Mouse (Mus musculus) C2C12 (cell line): ENCODE measurements at regions not wholly inside any gene's neighbourhood (a gene's known extent, or its start where the extent isn't known, plus 50 kb on each side); places are given as distances from the start of the nearest gene placed in this dataset.

ENCODE experiments used
- CTCF ChIP-seq: IDR thresholded peaks from one replicate; pipeline ENCODE4 v1.5.1; 2011; ENCODE audit not compliant: control insufficient read depth, insufficient read depth, insufficient read length
- FOSL1 ChIP-seq: IDR thresholded peaks from one replicate; pipeline ENCODE4 v1.8.0; 2011; ENCODE audit warnings: mild to moderate bottlenecking, low read length; ENCODE audit not compliant: poor library complexity, insufficient read depth, severe bottlenecking
- MYOD1 ChIP-seq: IDR thresholded peaks from one replicate; pipeline ENCODE4 v1.6.1; 2011; ENCODE audit warnings: low read depth; ENCODE audit not compliant: control insufficient read depth, insufficient read length

GRCm38 (mm10) chr4:7996923-7997574 is 241.8 kb downstream of the Car8 start:
- TF ChIP-seq FOSL1: no peak
- TF ChIP-seq MYOD1: no peak
- TF ChIP-seq CTCF: no peak
